Mouse (Mus musculus) monocyte, adult 59 days (primary cell): ENCODE data around the gene Atp6v1e1. TPM values are rescaled to one million over a fixed set of nuclear protein-coding genes. Genes with fewer than 3 reads are reported as not detected.

Experiments
- total RNA-seq, 2 experiments: library from RNA; stranded (reverse); gene quantifications; one replicate each; pipeline ENCODE4 v1.2.4; 2023

Gene Atp6v1e1
- total RNA-seq = 100 to 1,000 TPM; 196 to 218 TPM

DNA sequence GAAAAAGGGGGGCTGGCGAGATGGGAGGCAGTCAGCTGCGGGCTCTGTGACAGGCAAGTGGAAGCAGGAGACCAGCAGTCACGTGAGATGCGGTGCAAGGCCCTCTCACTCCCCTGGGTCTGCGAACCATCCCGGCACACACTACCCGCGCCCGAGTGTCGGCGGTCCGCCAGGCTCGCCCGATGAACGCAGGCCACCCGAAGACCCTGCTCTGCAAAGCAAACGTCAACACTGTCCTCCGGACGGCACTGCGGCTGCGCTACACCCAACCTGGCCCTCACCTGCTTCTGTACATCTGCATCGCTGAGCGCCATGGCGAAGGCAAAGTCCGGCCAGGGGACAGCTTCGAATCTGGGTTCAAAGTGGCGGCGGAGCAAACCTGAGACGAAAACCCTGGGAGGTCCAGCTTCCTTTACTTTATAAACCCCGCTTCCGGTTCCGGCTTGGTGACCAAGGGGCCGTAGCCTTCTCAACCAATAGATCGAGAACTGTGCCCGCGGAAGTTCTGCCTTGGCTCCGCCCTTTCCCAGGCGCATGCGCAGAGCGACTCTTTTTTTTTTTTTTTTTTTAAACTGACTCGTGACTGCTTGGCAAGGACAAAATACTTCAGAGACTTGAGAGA, at the start of gene Atp6v1e1:
Gene Atp6v1e1, minus strand, starts transcription at position 487 of the 622 bp plus-strand sequence.

DNA sequence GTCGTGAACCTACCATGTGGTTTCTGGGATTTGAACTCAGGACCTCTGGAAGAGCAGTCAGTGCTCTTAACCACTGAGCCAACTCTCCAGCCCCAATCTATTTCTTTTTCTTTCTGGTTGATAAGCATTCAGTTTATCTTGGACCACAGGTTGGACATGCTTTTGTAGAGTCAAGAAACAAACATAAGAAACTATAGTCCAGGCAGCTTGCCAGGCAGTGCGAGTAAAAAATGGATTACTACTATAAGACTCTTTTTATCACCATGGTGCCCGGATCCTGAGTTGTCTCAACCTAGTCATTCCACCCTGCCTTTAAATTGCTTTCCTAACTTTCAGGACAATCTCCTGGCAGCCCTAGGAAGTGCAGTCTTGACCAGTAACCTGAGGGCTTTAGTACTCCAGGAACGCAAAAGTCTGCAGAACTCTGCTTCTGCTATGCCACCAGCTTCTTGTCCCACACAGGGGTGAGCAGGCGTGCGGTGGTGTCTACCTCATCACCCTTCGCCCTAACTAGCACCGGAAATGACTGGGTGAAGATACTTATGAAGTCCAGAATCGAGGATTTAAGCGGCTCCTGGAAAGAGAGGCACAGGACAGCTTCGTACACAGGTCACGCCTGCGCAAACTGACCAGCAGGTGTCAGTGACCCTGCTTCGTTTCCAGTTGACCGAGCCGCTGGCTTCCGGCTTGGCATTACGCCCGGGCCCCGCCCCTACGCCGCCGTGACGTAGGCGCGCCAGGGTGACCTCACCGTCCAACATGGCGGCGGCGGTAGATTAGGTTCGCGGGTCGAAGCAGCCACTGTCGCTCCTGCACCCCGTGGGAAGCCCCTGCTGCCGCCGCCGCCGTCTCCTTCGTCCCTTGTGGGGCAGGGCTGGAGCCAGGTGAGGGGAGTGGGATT, 13.1 kb upstream of the Atp6v1e1 start, which contains the start of gene Bcl2l13:
Gene Bcl2l13, plus strand, starts transcription at position 739 of the 901 bp plus-strand sequence.

DNA sequence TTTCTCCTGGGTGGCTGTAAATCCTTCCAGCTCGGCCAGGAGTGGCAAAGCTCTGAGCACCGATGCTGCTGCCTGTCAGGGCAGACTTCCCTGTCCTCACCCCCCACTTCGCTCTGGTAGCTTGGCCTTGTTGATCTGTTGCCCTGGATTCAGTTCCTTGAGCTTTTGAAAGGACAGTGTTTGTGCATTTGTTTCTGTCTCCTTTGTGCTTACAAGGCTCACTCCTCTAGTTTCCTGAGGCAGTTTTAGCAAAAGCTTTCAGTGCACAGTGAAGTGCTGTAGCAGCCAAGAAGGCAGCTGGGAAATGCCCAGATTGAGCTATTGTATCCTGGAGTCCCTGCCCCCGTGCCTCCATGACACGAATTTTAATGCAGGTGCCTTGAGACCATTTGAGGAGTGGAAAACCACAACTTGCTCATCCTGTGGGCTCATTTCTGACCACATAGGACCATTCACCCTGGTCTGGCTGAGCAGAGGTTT, 49.4 kb downstream of the Atp6v1e1 start, which contains the start of gene Slc25a18:
Gene Slc25a18, plus strand, starts transcription at position 430 of the 480 bp plus-strand sequence.

Other genes starting within 250 kb of the Atp6v1e1 start
- under 1 TPM; 0.13 to 0.76 TPM for gene Cecr2, start 156.4 kb downstream of the Atp6v1e1 start, total RNA-seq
- gene Slc25a18, start 49.2 kb downstream of the Atp6v1e1 start, total RNA-seq = not detected
- gene Bcl2l13, start 13.4 kb upstream of the Atp6v1e1 start, total RNA-seq = 10 to 100 TPM; 34.0 to 35.9 TPM
- gene Bid, start 94.1 kb upstream of the Atp6v1e1 start, total RNA-seq = 10 to 100 TPM; 41.7 to 46.6 TPM